Mouse (Mus musculus): ENCODE measurements around the gene Fam124a. TPM values are rescaled to one million over a fixed set of nuclear protein-coding genes. Genes with fewer than 3 reads are reported as not detected.
"Not testable (repeated sequence)": the region's sequence is repeated elsewhere in the genome, so short reads cannot be mapped to it uniquely, and the experiment has no call there.

Gene Fam124a
- polyA plus RNA-seq, 1 experiment from 2014 or later = 4.0 TPM

DNA sequence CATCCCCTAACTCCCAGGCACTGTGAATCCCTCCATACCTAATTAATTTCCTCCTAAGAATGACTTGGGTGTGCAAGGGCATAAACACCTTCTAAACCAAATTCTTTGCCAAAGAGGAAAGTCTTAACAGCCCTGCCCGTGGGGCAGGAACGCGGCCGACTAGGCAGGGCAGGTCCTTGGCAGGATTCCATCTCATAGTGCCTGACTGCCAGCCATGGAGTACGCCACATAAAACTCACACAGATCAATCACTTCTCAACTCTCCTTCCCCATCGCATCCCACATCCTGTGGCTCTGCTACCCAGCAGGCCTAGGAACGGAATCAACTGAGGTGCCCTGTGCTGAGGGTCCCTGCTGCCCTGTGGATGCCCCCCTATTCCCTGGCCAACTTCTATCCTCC lies 8.1 kb downstream of the Fam124a start:
- H3K4me1 ChIP-seq (replicated peaks; ENCODE audit: control insufficient read depth, insufficient read depth, low read length) = no peaks in the 10 kb centered on the region
- DNase-seq (ENCODE audit: low spot score) (no peak), ATAC-seq (replicated peaks; ENCODE audit: low FRiP score, low TSS enrichment, low read depth) (no peak)
- H3K27me3 ChIP-seq (replicated peaks; ENCODE audit: control insufficient read depth, insufficient read depth, low read length) = no peaks in the 10 kb centered on the region
- H3K36me3 ChIP-seq (ENCODE audit: control insufficient read depth, insufficient read depth, low read length) = no peaks in the 10 kb centered on the region
- 71% methylated on average over 7 of the region's 7 CpGs for WGBS
- no peak overlapping the region for H3K27ac ChIP-seq (ENCODE audit: low read depth)
- no peak overlapping the region for H3K4me3 ChIP-seq (ENCODE audit: low read depth, low read length)
- H3K9me3 ChIP-seq (ENCODE audit: control insufficient read depth, low read length) = no peaks in the 10 kb centered on the region
- H3K9ac ChIP-seq (ENCODE audit: low read length) = no peak overlapping the region
- no peak overlapping the region for H3K4me2 ChIP-seq (ENCODE audit: low read length)

DNA sequence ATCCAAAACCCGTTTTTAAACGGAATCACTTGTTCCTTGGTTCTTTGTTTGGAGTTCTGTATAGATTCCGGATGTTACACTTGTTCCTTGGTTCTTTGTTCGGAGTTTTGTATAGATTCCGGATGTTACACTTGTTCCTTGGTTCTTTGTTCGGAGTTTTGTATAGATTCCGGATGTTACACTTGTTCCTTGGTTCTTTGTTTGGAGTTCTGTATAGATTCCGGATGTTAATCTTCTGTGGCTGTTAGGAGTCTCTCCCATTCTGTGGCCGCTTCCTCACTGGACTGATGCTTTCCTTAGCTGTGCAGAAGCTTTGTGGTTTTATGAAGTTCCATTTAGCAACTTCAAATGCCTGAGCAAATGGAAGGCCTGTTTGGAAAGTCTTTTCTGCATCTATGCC lies 11.3 kb downstream of the Fam124a start, which contains the start of gene Gm4131:
Gm4131 (minus strand) TSS at position 101 of the 400 bp plus-strand sequence.
- not testable (repeated sequence) for H3K9me3 ChIP-seq (ENCODE audit: control insufficient read depth, low read length); H3K9ac ChIP-seq (ENCODE audit: low read length); H3K4me3 ChIP-seq (ENCODE audit: low read depth, low read length); H3K27me3 ChIP-seq (replicated peaks; ENCODE audit: control insufficient read depth, insufficient read depth, low read length); H3K27ac ChIP-seq (ENCODE audit: low read depth); H3K4me2 ChIP-seq (ENCODE audit: low read length); H3K4me1 ChIP-seq (replicated peaks; ENCODE audit: control insufficient read depth, insufficient read depth, low read length); H3K36me3 ChIP-seq (ENCODE audit: control insufficient read depth, insufficient read depth, low read length); ATAC-seq (replicated peaks; ENCODE audit: low FRiP score, low TSS enrichment, low read depth); DNase-seq (ENCODE audit: low spot score)
- 88% methylated on average over 9 of the region's 9 CpGs for WGBS

DNA sequence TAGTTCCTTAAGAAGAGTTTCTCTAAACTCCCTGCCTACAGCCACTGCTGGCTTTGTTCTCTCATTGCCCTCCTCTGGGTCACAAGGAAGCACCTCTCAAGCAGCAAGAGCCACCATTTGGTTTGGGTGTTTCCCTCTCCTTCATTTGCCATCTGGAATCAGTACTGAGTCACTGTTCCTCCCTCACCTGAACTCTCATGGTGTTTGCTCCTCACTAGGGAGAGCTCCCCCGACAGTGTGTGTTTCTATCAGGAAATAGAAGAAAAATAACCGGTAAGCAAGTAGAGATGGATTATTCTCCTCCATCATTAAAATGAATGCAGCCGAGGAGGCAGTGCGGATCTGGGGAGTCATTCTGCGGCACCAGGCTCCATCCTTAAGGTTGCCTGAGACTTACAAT lies 13.9 kb downstream of the Fam124a start:
- H3K9me3 ChIP-seq (ENCODE audit: control insufficient read depth, low read length) = no peaks in the 10 kb centered on the region
- no peak overlapping the region for H3K9ac ChIP-seq (ENCODE audit: low read length)
- H3K36me3 ChIP-seq (ENCODE audit: control insufficient read depth, insufficient read depth, low read length) = no peaks in the 10 kb centered on the region
- DNase-seq (ENCODE audit: low spot score) = no peak
- 80% methylated on average over 5 of the region's 5 CpGs for WGBS
- H3K27ac ChIP-seq (ENCODE audit: low read depth) = no peak overlapping the region
- no peak for ATAC-seq (replicated peaks; ENCODE audit: low FRiP score, low TSS enrichment, low read depth)
- H3K4me2 ChIP-seq (ENCODE audit: low read length) = no peak overlapping the region
- H3K27me3 ChIP-seq (replicated peaks; ENCODE audit: control insufficient read depth, insufficient read depth, low read length) = no peaks in the 10 kb centered on the region
- no peak overlapping the region for H3K4me3 ChIP-seq (ENCODE audit: low read depth, low read length)
- H3K4me1 ChIP-seq (replicated peaks; ENCODE audit: control insufficient read depth, insufficient read depth, low read length) = peaks cover 12% of the 10 kb centered on the region

DNA sequence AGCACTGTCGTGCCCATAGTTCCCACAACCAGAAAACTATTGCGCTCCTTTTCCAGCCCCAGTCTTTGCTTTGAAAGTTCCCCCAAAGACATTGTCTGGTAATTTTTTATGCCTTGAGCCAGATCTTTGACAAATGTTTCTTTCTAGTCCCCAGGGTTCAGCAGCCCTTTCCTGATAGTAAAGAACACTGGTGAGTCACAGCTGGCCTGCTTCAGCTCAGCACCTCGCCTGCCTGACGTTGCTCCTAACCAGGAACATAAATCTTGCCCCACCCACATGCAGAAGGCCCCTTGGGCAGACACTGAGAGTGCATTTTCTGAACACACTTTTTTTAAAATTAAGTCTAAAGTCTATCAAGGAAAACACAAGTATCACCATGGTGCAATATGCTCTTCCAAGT lies 14.8 kb downstream of the Fam124a start:
- Histone ChIP-seq H3K27ac (ENCODE audit: low read depth) (peak overlapping the region; percentile 34; the same call in 1 of the 2 replicates), H3K36me3 (ENCODE audit: control insufficient read depth, insufficient read depth, low read length) (no peaks in the 10 kb centered on the region), H3K9me3 (ENCODE audit: control insufficient read depth, low read length) (no peaks in the 10 kb centered on the region), H3K4me3 (ENCODE audit: low read depth, low read length) (no peak overlapping the region), H3K9ac (ENCODE audit: low read length) (no peak overlapping the region), H3K4me2 (ENCODE audit: low read length) (no peak overlapping the region), H3K4me1 (replicated peaks; ENCODE audit: control insufficient read depth, insufficient read depth, low read length) (peaks cover 12% of the 10 kb centered on the region), H3K27me3 (replicated peaks; ENCODE audit: control insufficient read depth, insufficient read depth, low read length) (no peaks in the 10 kb centered on the region)
- WGBS = 14% methylated on average over 4 of the region's 4 CpGs
- no peak for ATAC-seq (replicated peaks; ENCODE audit: low FRiP score, low TSS enrichment, low read depth)
- DNase-seq (ENCODE audit: low spot score) = peak; percentile 55

DNA sequence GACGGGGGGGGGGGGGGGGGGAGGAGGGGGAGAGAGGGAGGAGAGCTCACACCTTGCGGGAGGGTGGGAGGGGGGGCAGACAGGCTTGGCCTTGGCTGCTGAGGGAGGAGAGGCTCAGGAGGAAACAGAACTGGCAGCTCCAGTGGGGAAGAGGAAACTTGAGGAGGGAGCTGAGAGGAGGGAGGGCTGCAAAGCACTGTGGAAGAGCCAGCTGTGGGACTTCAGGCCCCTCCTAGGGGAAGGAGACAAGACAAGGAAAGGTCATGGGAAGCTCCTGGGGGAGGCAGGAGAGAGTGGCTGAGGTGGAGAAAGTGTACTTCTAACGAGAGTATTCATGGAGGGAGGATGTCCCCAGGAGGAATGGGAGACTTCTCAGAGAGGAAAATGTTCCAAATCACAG lies 17.9 kb downstream of the Fam124a start:
- no peaks in the 10 kb centered on the region for H3K9me3 ChIP-seq (ENCODE audit: control insufficient read depth, low read length)
- H3K27ac ChIP-seq (ENCODE audit: low read depth) = no peak overlapping the region
- H3K4me1 ChIP-seq (replicated peaks; ENCODE audit: control insufficient read depth, insufficient read depth, low read length) = peaks cover 12% of the 10 kb centered on the region
- no peak overlapping the region for H3K4me3 ChIP-seq (ENCODE audit: low read depth, low read length)
- DNase-seq (ENCODE audit: low spot score) (no peak), ATAC-seq (replicated peaks; ENCODE audit: low FRiP score, low TSS enrichment, low read depth) (no peak)
- H3K4me2 ChIP-seq (ENCODE audit: low read length) = 0 out of 2 replicates have a peak overlapping the region, but pooled peaks have one; percentile 12
- 0% methylated on average over 2 of the region's 3 CpGs for WGBS
- no peaks in the 10 kb centered on the region for H3K36me3 ChIP-seq (ENCODE audit: control insufficient read depth, insufficient read depth, low read length)
- H3K27me3 ChIP-seq (replicated peaks; ENCODE audit: control insufficient read depth, insufficient read depth, low read length) = no peaks in the 10 kb centered on the region
- no peak overlapping the region for H3K9ac ChIP-seq (ENCODE audit: low read length)

DNA sequence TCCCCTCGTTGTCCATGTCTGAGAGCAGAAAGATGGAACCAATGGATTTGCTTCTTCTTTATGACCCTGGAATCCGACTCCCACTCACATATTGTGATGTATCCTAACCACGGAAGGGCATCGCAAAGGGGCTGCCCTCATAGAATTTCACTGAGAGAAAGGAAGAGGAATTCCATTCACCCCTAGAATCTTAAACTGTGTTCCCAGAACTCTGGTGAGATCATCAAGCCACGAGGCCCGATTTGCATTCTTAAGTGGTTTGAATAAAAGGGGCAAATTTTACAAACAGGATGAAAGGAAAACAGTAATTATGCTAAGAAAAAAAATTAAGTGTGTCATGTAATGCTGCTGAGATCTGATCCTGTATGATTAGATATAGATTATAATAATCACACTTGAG lies 19.4 kb downstream of the Fam124a start:
- DNase-seq (ENCODE audit: low spot score) (no peak), ATAC-seq (replicated peaks; ENCODE audit: low FRiP score, low TSS enrichment, low read depth) (no peak)
- WGBS = 65% methylated on average over 6 of the region's 6 CpGs
- H3K4me1 ChIP-seq (replicated peaks; ENCODE audit: control insufficient read depth, insufficient read depth, low read length) = peaks cover 12% of the 10 kb centered on the region
- H3K36me3 ChIP-seq (ENCODE audit: control insufficient read depth, insufficient read depth, low read length) = no peaks in the 10 kb centered on the region
- no peaks in the 10 kb centered on the region for H3K9me3 ChIP-seq (ENCODE audit: control insufficient read depth, low read length)
- no peak overlapping the region for H3K4me2 ChIP-seq (ENCODE audit: low read length)
- no peaks in the 10 kb centered on the region for H3K27me3 ChIP-seq (replicated peaks; ENCODE audit: control insufficient read depth, insufficient read depth, low read length)
- H3K27ac ChIP-seq (ENCODE audit: low read depth) = no peak overlapping the region
- no peak overlapping the region for H3K4me3 ChIP-seq (ENCODE audit: low read depth, low read length)
- H3K9ac ChIP-seq (ENCODE audit: low read length) = no peak overlapping the region

DNA sequence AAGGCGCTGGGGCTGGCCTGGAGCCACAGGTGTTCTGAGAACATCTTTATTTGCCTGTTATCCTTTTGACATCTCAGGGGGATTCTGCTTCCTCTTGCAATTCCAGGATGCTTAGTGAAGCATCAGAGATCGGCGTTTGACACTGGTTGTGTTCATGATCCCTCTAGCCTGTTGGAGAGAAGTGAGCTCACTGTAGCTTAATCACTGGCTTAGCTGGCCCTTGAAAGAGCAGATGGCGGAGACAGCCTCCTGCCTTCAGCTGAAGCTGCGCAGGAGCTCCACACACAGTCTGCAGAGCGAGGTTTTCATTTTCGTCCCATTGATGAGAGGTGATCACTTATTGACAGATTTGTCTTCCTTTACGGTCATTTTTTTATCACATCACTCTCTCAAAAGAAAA lies 20.3 kb downstream of the Fam124a start:
- peaks cover 4% of the 10 kb centered on the region; the same call in 1 of the 2 replicates for H3K4me1 ChIP-seq (replicated peaks; ENCODE audit: control insufficient read depth, insufficient read depth, low read length)
- H3K36me3 ChIP-seq (ENCODE audit: control insufficient read depth, insufficient read depth, low read length) = no peaks in the 10 kb centered on the region
- H3K9me3 ChIP-seq (ENCODE audit: control insufficient read depth, low read length) = no peaks in the 10 kb centered on the region
- H3K27me3 ChIP-seq (replicated peaks; ENCODE audit: control insufficient read depth, insufficient read depth, low read length) = no peaks in the 10 kb centered on the region
- ATAC-seq (replicated peaks; ENCODE audit: low FRiP score, low TSS enrichment, low read depth) (no peak), DNase-seq (ENCODE audit: low spot score) (no peak)
- no peak overlapping the region for H3K4me2 ChIP-seq (ENCODE audit: low read length)
- H3K4me3 ChIP-seq (ENCODE audit: low read depth, low read length) = no peak overlapping the region
- WGBS = 78% methylated on average over 8 of the region's 8 CpGs
- H3K9ac ChIP-seq (ENCODE audit: low read length) = no peak overlapping the region
- no peak overlapping the region for H3K27ac ChIP-seq (ENCODE audit: low read depth)

DNA sequence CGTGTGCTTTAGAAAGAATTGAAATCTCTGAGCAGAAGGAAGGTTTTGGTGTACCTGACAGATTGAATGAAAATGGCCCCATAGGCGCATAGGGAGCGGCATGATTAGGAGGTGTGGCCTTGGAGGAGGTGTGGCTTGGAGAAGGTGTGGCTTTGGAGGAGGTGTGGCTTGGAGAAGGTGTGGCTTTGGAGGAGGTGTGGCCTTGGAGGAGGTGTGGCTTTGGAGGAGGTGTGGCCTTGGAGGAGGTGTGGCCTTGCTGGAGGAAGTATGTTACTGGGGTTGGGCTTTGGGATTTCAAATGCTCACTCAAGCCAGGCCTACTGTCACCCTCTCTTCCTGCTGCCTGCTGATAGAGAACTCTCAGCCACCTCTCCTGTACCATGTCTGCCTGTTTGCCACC lies 25.4 kb downstream of the Fam124a start:
- no peak overlapping the region for H3K9ac ChIP-seq (ENCODE audit: low read length)
- no peak overlapping the region for H3K4me2 ChIP-seq (ENCODE audit: low read length)
- DNase-seq (ENCODE audit: low spot score) (no peak), ATAC-seq (replicated peaks; ENCODE audit: low FRiP score, low TSS enrichment, low read depth) (no peak)
- H3K9me3 ChIP-seq (ENCODE audit: control insufficient read depth, low read length) = no peaks in the 10 kb centered on the region
- no peaks in the 10 kb centered on the region for H3K36me3 ChIP-seq (ENCODE audit: control insufficient read depth, insufficient read depth, low read length)
- no peak overlapping the region for H3K4me3 ChIP-seq (ENCODE audit: low read depth, low read length)
- no peak overlapping the region for H3K27ac ChIP-seq (ENCODE audit: low read depth)
- 88% methylated on average over 3 of the region's 3 CpGs for whole genome bisulfite sequencing
- H3K4me1 ChIP-seq (replicated peaks; ENCODE audit: control insufficient read depth, insufficient read depth, low read length) = no peaks in the 10 kb centered on the region
- H3K27me3 ChIP-seq (replicated peaks; ENCODE audit: control insufficient read depth, insufficient read depth, low read length) = no peaks in the 10 kb centered on the region

DNA sequence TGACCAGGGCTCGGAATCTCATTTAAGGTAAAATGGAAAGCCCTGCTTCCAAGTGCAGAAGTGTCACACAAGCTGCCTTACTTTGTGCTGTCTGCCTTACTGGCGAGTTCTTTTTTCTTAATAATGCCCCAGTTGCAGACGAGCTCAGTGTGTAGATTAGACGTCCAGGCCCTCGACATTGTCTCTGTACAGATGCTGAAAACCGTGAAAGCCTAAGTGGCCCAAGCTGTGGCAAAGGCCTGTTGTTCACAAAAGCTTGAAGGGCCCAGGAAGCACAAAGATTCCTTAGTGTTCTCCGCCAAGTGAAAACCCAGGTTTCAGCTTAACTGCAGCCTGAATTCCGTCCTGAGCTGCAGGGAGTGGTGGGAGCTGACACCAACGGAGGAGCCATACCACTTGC lies 26.2 kb downstream of the Fam124a start:
- H3K9ac ChIP-seq (ENCODE audit: low read length) = no peak overlapping the region
- no peak overlapping the region for H3K4me2 ChIP-seq (ENCODE audit: low read length)
- H3K27ac ChIP-seq (ENCODE audit: low read depth) = no peak overlapping the region
- no peaks in the 10 kb centered on the region for H3K27me3 ChIP-seq (replicated peaks; ENCODE audit: control insufficient read depth, insufficient read depth, low read length)
- no peak for ATAC-seq (replicated peaks; ENCODE audit: low FRiP score, low TSS enrichment, low read depth)
- no peaks in the 10 kb centered on the region for H3K9me3 ChIP-seq (ENCODE audit: control insufficient read depth, low read length)
- WGBS = 75% methylated on average over 9 of the region's 9 CpGs
- no peaks in the 10 kb centered on the region for H3K36me3 ChIP-seq (ENCODE audit: control insufficient read depth, insufficient read depth, low read length)
- H3K4me3 ChIP-seq (ENCODE audit: low read depth, low read length) = no peak overlapping the region
- no peaks in the 10 kb centered on the region for H3K4me1 ChIP-seq (replicated peaks; ENCODE audit: control insufficient read depth, insufficient read depth, low read length)
- DNase-seq (ENCODE audit: low spot score) = no peak

Data from intestine, embryonic 14.5 days (tissue).